Mouse (Mus musculus) MN1 (cell line): ENCODE measurements at regions not wholly inside any gene's neighbourhood (a gene's known extent, or its start where the extent isn't known, plus 50 kb on each side); places are given as distances from the start of the nearest gene placed in this dataset.

Experiments used
- DNase-seq: peaks from one replicate; pipeline ENCODE4 v3.0.0-alpha.2; 2016; ENCODE audit warnings: low spot score

- no peak for DNase-seq
Measured at GRCm38 (mm10) chr5:103374162-103374561, 50.8 kb upstream of the Ptpn13 start.

GRCm38 (mm10) chr5:103373089-103373488 is 51.9 kb upstream of the Ptpn13 start:
- DNase-seq: no peak

GRCm38 (mm10) chr5:103370456-103370855 is 54.5 kb upstream of the Ptpn13 start:
- no peak for DNase-seq

DNA sequence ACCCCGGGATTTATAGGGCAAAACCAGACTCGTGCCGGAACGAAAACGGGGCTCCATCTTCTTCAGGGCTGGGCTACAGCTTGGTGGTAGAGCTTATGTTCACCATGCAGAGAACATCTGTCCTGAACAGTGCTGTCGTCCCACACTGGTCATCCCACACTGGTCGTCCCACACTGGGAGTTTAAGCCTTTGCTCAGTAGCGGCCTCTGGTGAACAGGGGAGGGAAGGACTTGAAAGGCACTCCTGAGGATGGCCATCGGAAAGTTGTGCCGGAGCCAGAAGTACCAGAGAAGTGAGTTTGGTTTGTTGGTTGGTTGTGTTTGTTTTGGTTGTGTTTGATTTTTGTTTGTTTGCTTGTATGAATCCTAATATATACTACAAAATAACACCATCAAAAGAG is 56.0 kb upstream of the Ptpn13 start:
- no peak for DNase-seq

DNA sequence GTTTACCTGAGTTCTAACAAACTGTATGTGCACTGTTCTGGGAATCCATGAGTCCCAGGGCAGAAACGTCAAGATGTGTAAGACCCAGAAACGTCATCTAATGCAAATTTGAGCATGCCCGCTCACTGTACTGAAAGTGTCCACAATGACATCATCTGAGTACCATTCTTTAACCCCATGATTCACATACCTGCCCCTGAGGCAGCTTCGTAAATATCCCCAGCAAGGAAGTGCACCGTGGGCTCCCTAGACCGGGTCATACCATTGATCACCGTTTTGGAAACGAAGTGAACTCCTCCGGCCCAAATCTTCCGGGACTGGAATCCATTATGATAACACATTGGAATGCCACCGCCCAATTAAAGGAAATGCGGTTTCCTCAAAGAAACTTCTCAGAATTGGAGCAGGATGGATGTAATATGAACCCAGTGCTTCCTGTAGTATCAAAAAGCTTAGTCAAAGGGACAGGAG is 57.8 kb upstream of the Ptpn13 start:
- DNase-seq: no peak

GRCm38 (mm10) chr5:103365700-103366448 is 59.1 kb upstream of the Ptpn13 start:
- no peak for DNase-seq

DNA sequence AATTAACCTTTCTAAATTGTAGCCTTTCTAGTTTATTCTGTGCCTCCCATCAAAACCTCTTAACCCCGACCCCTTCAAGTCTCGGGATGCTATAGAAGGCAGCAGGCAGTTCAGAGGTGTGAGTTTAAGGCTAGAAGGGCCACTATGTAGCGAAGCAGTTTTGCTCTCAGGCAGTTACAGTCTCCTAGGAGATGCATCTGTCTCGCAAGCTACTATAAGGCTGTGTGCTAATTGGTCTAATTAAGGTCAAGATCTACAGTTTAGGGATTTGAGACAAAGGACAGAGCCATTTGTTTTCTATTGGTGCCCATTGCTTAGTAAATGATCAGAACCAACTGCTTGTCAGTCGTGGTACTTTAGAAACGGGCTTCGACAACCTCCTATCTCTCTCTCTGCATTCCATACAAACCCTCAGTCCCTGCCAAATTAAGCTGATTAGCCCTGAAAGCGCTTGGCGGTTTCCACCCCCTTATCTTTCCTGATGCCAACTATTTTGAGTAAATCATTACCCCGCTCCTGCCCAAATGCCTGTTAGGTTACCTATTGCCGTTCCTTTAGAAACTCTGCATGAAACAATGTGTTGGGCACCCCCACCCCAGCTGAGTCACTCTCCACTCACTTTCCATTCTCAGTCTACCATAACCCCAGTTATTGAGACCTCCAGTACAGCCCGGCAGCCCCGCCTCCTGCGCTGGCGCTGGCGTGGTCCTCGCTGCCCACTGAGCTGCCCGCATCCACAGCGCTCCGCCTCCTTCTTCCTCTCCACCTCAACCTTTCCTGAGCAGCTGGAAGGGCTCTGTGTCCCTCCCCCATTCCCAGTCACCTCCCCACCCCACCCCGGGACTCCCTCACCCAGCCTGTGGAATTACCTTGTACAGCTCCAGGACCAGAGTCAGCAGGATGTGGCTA is 59.9 kb upstream of the Ptpn13 start:
- no peak for DNase-seq

DNA sequence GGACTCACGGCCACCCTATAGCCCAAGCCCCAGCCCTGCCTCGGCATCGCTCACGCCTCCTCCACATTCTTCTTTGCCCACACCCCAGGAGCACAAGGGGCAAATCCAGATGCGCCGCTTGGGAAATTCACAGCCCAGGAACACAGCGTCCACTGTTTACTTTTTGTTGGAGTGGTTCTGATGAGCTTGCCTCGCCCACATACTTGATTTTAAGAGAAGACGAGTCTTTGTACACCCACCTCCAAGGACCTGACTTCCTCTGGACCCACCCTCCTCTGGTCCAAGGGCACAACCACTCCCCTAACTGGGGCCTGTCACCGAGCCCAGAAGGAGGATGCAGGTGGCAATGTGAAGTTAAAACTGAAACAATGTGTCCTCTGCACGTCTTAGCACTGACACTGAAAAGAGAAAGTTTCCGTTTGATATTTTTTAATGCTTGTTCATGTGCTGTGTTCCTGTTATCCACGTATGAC is 64.2 kb upstream of the Ptpn13 start:
- no peak for DNase-seq

GRCm38 (mm10) chr5:103360360-103360759 is 64.6 kb upstream of the Ptpn13 start:
- no peak for DNase-seq

DNA sequence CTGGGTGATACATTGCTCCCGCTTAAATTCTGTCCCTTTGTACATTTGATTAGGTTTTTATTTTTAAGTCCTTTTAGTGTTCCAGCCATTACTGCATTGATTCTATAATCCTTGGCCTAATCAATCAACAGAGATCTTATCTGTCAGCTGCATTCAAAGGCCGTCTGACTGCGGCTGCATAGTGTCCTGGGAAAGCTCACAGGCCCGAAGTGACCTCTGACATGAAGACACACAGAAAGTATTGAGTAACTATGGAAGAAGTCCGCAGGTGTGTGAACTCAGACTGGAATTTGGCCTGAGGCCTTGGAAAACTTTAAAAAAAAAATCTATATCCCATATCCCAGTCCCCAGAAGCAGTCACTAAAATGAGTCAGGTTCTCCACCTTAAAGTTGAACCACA is 67.4 kb upstream of the Ptpn13 start:
- DNase-seq: no peak

- DNase-seq: no peak
Measured at GRCm38 (mm10) chr5:103356500-103356899, 68.5 kb upstream of the Ptpn13 start.

- DNase-seq: peak; percentile 57
Measured at GRCm38 (mm10) chr5:103355372-103356300, 69.4 kb upstream of the Ptpn13 start.

DNA sequence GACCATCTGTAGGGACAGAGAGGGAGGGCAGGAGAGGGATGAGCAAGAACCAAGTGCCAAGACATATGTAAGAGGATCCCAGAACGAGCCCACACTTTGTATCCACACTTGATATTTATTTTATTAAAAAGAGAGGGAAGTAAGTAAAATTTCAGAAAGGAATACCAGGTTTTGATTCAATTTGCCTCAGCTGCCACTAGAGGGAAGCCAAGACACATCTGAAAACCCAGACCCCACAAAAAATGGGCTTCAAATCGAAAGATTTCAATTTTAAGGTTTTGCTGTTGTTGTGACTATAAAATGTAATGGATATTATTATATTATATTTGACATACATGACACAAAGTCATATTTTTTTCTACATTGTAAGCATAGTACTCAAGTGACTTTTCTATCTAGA is 81.1 kb upstream of the Ptpn13 start:
- DNase-seq: peak; percentile 30

DNA sequence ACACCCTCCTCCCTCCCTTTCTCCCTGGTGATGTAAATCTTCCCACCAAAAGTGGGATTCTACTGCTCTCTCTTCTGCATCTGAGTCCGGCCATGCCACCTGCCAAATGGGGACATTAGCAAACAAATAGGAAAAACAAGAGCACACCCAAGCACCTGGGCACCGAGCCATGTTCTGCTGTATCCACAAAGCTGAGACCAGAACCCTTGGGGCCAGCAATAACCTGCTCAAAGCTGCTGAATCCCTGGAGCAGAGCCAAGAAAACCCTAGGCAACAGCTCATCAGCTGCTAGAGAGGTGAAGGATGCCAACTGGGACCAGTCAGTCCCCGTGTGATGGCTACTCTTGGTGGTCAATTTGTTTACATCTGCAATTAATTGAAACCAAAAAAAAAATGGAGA is 83.5 kb upstream of the Ptpn13 start:
- DNase-seq: peak; percentile 77

DNA sequence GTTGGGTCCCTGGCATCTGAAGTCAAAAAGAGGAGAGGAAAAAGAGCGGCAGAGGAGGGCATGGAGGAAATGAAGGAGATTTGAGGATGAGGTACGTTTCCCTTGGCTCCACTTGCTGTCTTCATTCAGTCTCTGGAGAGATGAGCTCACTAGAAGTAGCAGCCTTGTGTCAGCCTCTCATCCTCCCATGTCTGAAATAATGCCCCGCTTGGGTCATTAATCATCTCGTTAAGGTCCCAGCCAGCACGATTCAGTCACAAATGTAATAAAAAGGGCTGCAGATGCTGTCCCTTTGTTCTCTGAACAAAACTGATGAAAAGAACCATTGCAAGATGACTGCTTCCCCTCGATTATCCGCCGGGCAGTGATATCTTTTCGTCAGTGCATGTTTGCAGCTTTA is 84.4 kb upstream of the Ptpn13 start:
- peak; percentile 75 for DNase-seq

GRCm38 (mm10) chr5:103336689-103337490 is 88.1 kb upstream of the Ptpn13 start:
- DNase-seq: no peak

DNA sequence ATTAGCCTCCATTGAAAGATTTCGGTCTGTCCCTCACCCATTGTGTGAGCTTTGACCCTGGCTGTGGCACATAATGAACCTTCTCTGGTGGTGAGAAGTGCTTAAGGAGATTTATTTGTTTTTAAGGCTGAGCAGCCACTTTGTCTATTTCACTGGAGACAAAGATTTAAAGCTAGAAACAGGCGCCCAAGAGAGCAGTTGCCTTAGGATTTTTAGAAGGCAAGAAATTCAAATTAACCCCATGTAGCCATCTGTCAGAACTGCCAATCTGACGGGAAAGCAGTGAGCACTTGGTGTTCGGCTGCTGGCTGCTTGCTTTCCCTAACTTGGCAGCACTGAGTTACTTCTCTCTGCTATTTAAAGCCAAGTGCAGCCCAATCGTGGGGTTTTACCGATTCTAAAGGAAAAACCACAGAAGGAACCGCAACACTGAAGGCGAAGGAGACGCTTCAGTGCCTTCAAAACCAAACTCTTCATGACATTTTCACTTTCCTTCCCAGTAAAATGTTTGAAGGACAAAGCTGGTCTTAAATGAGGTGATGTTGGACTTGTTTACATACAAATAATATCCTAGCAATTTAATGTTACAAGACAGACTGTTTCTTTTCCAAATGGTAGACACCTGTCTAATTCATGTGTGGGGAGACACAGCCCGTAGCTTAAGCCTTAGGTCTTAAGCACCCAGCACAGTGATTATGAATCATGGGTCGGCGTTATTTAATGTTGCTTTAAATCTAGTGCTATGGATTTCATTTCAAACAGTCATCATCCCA is 88.9 kb upstream of the Ptpn13 start:
- DNase-seq: no peak

DNA sequence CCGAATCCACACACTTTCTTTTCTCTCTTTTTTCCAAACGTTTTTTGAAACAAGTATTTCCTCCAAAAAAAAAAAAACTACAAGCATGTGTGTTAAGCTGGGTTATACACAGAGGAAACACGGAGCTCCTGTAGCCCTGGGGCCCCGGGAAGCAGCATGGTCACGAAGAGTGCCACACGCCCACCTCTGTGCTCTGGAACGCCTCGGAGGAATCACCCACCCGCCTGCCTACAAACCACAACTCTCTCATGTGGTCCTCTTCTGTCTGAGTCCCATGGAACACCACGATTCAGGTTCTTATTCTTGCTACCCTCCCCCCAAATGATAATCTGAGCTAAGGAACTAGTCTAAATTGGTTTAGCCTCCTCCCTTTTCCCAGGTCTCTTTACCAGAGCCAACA is 98.6 kb upstream of the Ptpn13 start:
- DNase-seq: no peak

GRCm38 (mm10) chr5:103320341-103320740 is 104.7 kb upstream of the Ptpn13 start:
- DNase-seq: no peak

DNA sequence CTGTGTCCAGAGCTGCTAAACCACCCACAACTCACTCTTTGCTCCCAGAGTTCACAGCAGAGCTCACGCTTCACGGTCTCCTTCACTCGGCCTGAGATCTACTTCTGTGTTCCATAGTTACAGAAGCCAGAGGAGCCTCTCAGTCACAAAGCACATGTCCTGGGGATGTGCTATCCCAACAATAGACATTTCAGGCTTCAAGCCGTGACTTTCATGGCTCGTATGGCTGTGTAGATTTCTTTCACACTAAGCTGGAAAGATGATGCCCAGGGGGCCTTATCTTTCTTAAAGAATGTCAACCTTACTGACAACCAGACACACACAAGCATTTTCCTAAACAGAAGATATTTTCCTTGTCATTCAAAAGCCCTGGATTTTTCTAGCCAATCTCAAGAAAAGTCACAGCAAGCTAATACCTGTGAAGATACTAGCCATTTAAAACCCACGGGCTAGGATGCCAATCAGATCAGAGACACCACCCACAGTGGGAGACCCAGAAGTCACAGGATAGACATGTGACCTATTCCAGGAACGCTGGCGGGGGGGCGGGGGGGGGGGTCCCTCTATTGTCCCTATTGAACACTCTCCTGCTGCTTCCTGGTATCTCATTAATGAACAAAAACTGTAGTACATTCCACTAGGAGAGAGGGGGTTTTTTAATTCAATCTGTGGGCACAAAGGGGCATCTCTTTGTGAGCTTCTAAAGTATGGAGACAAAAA is 98.8 kb upstream of the Mapk10 start:
- no peak for DNase-seq
